Mouse (Mus musculus) liver, adult 2 months (tissue): Measurements from ENCODE around the gene Rcc2. TPM values are rescaled to one million over a fixed set of nuclear protein-coding genes. Genes with fewer than 3 reads are reported as not detected.

ENCODE experiments used
- DNase-seq: peaks from one replicate; pipeline ENCODE4 v3.0.0-alpha.2; 2011; ENCODE audit warnings: low read depth, low spot score; ENCODE audit errors: extremely low read depth
- H3K27ac ChIP-seq: fragments of 200-500 bp; replicated peaks from 2 replicates; pipeline ENCODE4 v1.5.1; 2012; ENCODE audit warnings: low read depth, mild to moderate bottlenecking, control low read depth, inconsistent platforms, low read length; ENCODE audit not compliant: insufficient read depth
- H3K27me3 ChIP-seq: fragments of 200-500 bp; 2 replicates; pipeline ENCODE4 v1.6.1; 2012; ENCODE audit warnings: mild to moderate bottlenecking, moderate library complexity, low read length, inconsistent platforms; ENCODE audit not compliant: control insufficient read depth, insufficient read depth
- H3K36me3 ChIP-seq: fragments of 200-500 bp; 2 replicates; pipeline ENCODE4 v1.6.1; 2012; ENCODE audit warnings: low read length, inconsistent platforms; ENCODE audit not compliant: control insufficient read depth, insufficient read depth
- H3K4me1 ChIP-seq: fragments of 200-500 bp; 2 replicates; pipeline ENCODE4 v1.6.1; 2011; ENCODE audit warnings: low read length; ENCODE audit not compliant: control insufficient read depth, insufficient read depth
- H3K4me3 ChIP-seq: fragments of 200-500 bp; 2 replicates; pipeline ENCODE4 v1.5.1; 2011; ENCODE audit warnings: low read depth, mild to moderate bottlenecking, control low read depth, low read length, moderate library complexity; ENCODE audit not compliant: insufficient read depth
- H3K79me2 ChIP-seq: fragments of 200-500 bp; 2 replicates; pipeline ENCODE4 v1.6.1; 2012; ENCODE audit warnings: inconsistent platforms, mild to moderate bottlenecking, low read length, moderate library complexity; ENCODE audit not compliant: control insufficient read depth, insufficient read depth
- H3K9ac ChIP-seq: fragments of 200-500 bp; 2 replicates; pipeline ENCODE4 v1.6.1; 2012; ENCODE audit warnings: low read depth, mild to moderate bottlenecking, control low read depth, inconsistent platforms, low read length
- CTCF ChIP-seq: fragments of 200-500 bp; IDR thresholded peaks from 2 replicates; pipeline ENCODE4 v1.5.1; 2011; ENCODE audit warnings: low read depth, low read length, control low read depth
- POLR2A ChIP-seq: fragments of 200-500 bp; IDR thresholded peaks from 2 replicates; pipeline ENCODE4 v1.6.1; 2011; ENCODE audit warnings: low read length, control low read depth; ENCODE audit not compliant: insufficient read depth; ENCODE audit errors: extremely low read depth
- WGBS: fragments of 180-500 bp; shearing (Covaris S2); methylation state at CpG from one replicate; pipeline ENCODE4 v1.1.7; 2018; 5-methylcytosine and 5-hydroxymethylcytosine counted together
- polyA plus RNA-seq: library from polyadenylated mRNA; depleted of rRNA; stranded (reverse); fragments of >200 nt; gene quantifications from 2 replicates; pipeline ENCODE4 v1.2.3, GENCODE M21; 2012
- total RNA-seq: library from RNA; depleted of rRNA; stranded (reverse); fragments of >200 nt; gene quantifications from 2 replicates; pipeline ENCODE4 v1.2.3, GENCODE M21; 2014

The Rcc2 gene
- total and polyA plus RNA-seq, 2 experiments, result 5.3 to 16.3 TPM

- DNase-seq, result no peak
- H3K27me3 ChIP-seq, result no peaks in the 10 kb centered on the region
- H3K9ac ChIP-seq, result no peak within 1 kb of the TSS
- TF ChIP-seq POLR2A, result no peak
- H3K4me1 ChIP-seq, result no peaks in the 10 kb centered on the region
- no peak within 1 kb of the TSS for H3K4me3 ChIP-seq
- H3K36me3 ChIP-seq, result no peaks in the 10 kb centered on the region
- 70% methylated on average over 2 of the region's 2 CpGs for WGBS
- H3K27ac ChIP-seq, result no peak within 1 kb of the TSS
- no peaks in the 10 kb centered on the region for H3K79me2 ChIP-seq
Measured at GRCm38 (mm10) chr4:140742543-140742942, 42.2 kb downstream of the Rcc2 start, which contains the start of gene Padi6. Gene Padi6 (minus strand): TSS chr4:140742643.

- no peak for DNase-seq
- 21% methylated on average over 4 of the region's 4 CpGs for WGBS
- no peaks in the 10 kb centered on the region for H3K79me2 ChIP-seq
- H3K27me3 ChIP-seq, result no peaks in the 10 kb centered on the region
- no peak overlapping the region for H3K27ac ChIP-seq
- TF ChIP-seq CTCF (no peak), POLR2A (no peak)
- H3K4me3 ChIP-seq, result no peak overlapping the region
- no peaks in the 10 kb centered on the region for H3K4me1 ChIP-seq
- no peak overlapping the region for H3K9ac ChIP-seq
- no peaks in the 10 kb centered on the region for H3K36me3 ChIP-seq
Measured at GRCm38 (mm10) chr4:140743086-140743485, 42.7 kb downstream of the Rcc2 start.

GRCm38 (mm10) chr4:140744654-140745053, 44.3 kb downstream of the Rcc2 start:
- no peaks in the 10 kb centered on the region for H3K79me2 ChIP-seq
- H3K4me1 ChIP-seq, result no peaks in the 10 kb centered on the region
- H3K36me3 ChIP-seq, result no peaks in the 10 kb centered on the region
- H3K4me3 ChIP-seq, result no peak overlapping the region
- no peaks in the 10 kb centered on the region for H3K27me3 ChIP-seq
- H3K9ac ChIP-seq, result no peak overlapping the region
- WGBS, result 12% methylated on average over 3 of the region's 3 CpGs
- peak; percentile 19 for DNase-seq
- H3K27ac ChIP-seq, result no peak overlapping the region
- TF ChIP-seq CTCF, result peak; percentile 88
- TF ChIP-seq POLR2A, result no peak

GRCm38 (mm10) chr4:140747978-140748377, 47.6 kb downstream of the Rcc2 start:
- H3K79me2 ChIP-seq, result no peaks in the 10 kb centered on the region
- no peaks in the 10 kb centered on the region for H3K4me1 ChIP-seq
- H3K27me3 ChIP-seq, result no peaks in the 10 kb centered on the region
- TF ChIP-seq CTCF, result no peak
- no peak for TF ChIP-seq POLR2A
- no peaks in the 10 kb centered on the region for H3K36me3 ChIP-seq
- 35% methylated on average over 12 of the region's 12 CpGs for WGBS
- no peak overlapping the region for H3K9ac ChIP-seq
- no peak for DNase-seq
- H3K27ac ChIP-seq, result no peak overlapping the region
- no peak overlapping the region for H3K4me3 ChIP-seq

GRCm38 (mm10) chr4:140750328-140750727, 50.0 kb downstream of the Rcc2 start:
- H3K4me1 ChIP-seq, result no peaks in the 10 kb centered on the region
- no peak for TF ChIP-seq POLR2A
- no peak for TF ChIP-seq CTCF
- no peaks in the 10 kb centered on the region for H3K27me3 ChIP-seq
- no peak overlapping the region for H3K27ac ChIP-seq
- H3K4me3 ChIP-seq, result peak overlapping the region; percentile 7; the same call in 1 of the 2 replicates
- 10% methylated on average over 19 of the region's 19 CpGs for WGBS
- peak; percentile 34 for DNase-seq
- no peaks in the 10 kb centered on the region for H3K79me2 ChIP-seq
- no peak overlapping the region for H3K9ac ChIP-seq
- no peaks in the 10 kb centered on the region for H3K36me3 ChIP-seq

GRCm38 (mm10) chr4:140753366-140753765, 53.0 kb downstream of the Rcc2 start:
- no peak overlapping the region for H3K27ac ChIP-seq
- H3K4me1 ChIP-seq, result no peaks in the 10 kb centered on the region
- H3K9ac ChIP-seq, result no peak overlapping the region
- H3K36me3 ChIP-seq, result no peaks in the 10 kb centered on the region
- DNase-seq, result no peak
- 73% methylated on average over 7 of the region's 7 CpGs for WGBS
- no peaks in the 10 kb centered on the region for H3K79me2 ChIP-seq
- H3K4me3 ChIP-seq, result no peak overlapping the region
- TF ChIP-seq CTCF (no peak), POLR2A (no peak)
- H3K27me3 ChIP-seq, result no peaks in the 10 kb centered on the region
